Mouse (Mus musculus) left cerebral cortex, adult 8-10 months (tissue): Measurements from ENCODE around the gene Timm17a. TPM values are rescaled to one million over a fixed set of nuclear protein-coding genes. Genes with fewer than 3 reads are reported as not detected.

Source experiments
- DNase-seq, 2 experiments: peaks; one replicate each; pipeline ENCODE4 v3.0.0; 2022; ENCODE audit warnings: low spot score in 2 of 2
- total RNA-seq, 4 experiments: library from RNA; stranded (reverse); gene quantifications; 2 replicates each; pipeline ENCODE4 v1.2.4; 2022

The Timm17a gene
- total RNA-seq, result 100 to 1,000 TPM; 171 to 192 (median 176) TPM

DNA sequence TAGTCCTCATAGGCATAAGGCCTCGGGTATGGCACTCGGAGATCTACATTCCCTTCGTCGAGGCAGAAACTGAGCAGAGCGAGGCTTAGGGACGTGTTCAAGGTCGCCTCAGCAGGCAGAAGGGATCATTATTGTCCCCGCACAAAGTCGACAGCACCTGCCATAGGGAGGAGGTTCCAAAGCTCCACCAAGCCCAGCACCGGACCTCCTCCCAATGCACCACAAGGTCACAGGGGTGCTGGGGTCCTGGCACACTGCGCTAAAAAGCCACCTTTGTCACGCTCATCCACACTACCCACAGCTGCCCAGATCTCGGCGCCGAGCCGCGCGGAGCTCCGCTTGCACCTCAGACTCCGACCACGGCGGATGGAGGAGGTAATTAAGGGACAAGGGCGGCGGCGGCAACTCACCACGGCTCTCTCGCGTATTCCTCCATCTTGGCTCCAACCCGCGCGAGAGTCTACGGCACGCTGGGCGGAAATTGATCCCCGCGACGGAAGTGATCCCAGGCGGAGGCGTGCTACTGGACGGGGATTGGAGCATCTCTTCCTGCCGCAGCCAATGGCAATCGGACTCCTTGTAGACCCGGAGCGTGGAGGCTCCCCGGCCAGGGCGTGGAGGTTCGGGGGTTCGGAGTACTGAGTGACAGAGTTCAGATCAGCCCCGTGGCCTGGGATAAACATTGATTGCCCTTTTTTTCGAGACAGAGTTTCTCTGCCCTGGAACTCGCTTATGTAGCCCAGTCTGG is at the start of gene Timm17a:
TSS of gene Timm17a (minus strand) at position 495 of the 748 bp plus-strand sequence.
- DNase-seq, result peak; percentile 88 to 91

GRCm38 (mm10) chr1:135362115-135362514 is 48.5 kb upstream of the Timm17a start:
- no peak for DNase-seq

DNA sequence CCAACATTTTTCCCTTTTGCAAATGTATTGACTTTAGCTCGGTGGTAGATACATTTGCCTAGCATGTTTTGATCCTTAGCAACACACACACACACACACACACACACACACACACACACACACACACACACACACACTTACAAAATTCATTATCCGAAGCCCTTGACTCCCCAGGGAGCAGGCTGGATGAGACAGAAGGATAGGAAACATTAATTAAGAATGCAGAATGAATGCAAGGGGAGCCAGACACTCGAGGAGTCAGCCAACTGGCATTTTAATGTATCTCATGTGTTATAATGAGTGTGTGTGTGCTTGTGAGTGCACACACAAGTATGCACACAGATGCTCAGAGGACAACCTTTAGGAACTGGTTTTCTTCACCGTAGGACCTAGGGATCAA is 47.9 kb upstream of the Timm17a start:
- no peak for DNase-seq

- DNase-seq, result no peak
Observed at GRCm38 (mm10) chr1:135359071-135359470, 45.5 kb upstream of the Timm17a start.

- no peak for DNase-seq
Observed at GRCm38 (mm10) chr1:135351953-135352352, 38.4 kb upstream of the Timm17a start.

- peak in 1 of 2 experiments; percentile 61 for DNase-seq
Observed at GRCm38 (mm10) chr1:135347498-135348169, 34.1 kb upstream of the Timm17a start.

- no peak for DNase-seq
Observed at GRCm38 (mm10) chr1:135346891-135347290, 33.3 kb upstream of the Timm17a start.

GRCm38 (mm10) chr1:135344026-135344425 is 30.4 kb upstream of the Timm17a start:
- no peak for DNase-seq

DNA sequence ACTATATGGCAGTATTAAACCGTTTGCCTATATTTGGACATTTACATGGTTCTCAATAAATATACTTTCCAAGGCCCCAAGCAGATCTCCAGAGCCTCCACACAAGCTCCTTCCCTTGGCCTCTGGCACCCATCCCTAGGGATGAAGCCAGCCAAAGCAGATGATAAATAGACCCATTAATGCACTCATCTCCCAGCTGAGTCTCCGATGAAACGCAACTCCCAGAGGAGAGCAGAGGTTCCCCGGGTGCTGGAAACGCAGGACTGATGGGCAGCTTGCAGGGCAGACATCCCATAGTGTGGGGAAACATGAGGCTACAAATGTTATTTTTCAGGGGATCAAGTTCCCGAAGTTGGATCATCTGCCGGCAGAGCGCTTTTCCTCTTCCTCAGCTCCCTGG is 28.4 kb upstream of the Timm17a start:
- no peak for DNase-seq

- DNase-seq, result no peak
Observed at GRCm38 (mm10) chr1:135330578-135330977, 17.0 kb upstream of the Timm17a start.

DNA sequence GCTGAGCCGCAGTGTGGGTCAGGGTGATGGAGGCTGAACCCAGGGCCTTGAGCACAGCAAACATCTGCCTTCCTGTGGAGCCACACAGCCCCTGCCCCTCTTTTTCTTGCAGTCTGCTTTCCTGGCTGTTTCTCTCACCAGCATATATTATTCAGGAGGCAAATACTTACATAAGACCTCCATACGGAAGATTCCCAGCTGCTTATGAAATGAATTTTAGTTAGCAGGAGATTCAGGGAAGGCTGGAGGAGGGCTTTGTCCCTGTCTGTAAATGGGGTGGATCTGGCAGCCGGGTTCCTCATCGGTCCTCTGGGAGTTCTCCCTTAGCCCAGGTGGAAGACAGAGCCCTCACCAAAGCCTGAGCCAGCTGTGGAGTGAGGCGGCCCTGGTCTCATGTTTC is 14.8 kb upstream of the Timm17a start:
- no peak for DNase-seq

DNA sequence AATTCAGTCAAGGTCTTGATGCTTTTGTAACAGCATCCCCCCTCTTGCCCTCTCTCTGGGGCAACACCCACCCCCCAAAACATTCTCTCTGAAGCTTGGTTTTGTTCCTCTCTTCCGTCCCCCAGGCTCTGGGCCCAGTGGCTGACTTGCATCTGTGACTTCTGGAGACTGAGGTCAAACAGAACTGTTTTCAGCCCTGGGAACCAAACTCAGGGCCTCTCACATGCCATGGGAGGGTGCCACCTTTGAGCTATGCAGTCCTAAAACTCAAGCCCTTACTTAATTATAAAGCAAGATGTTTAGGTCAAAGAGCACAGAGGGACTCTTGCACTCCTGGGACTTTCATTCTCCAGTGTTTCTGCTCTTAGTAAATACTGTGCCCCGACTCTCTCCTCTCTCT is 12.4 kb upstream of the Timm17a start:
- no peak for DNase-seq

- no peak for DNase-seq
Observed at GRCm38 (mm10) chr1:135324571-135324970, 11.0 kb upstream of the Timm17a start, which contains the start of gene Lmod1. Gene Lmod1, plus strand, starts transcription at chr1:135324807.

DNA sequence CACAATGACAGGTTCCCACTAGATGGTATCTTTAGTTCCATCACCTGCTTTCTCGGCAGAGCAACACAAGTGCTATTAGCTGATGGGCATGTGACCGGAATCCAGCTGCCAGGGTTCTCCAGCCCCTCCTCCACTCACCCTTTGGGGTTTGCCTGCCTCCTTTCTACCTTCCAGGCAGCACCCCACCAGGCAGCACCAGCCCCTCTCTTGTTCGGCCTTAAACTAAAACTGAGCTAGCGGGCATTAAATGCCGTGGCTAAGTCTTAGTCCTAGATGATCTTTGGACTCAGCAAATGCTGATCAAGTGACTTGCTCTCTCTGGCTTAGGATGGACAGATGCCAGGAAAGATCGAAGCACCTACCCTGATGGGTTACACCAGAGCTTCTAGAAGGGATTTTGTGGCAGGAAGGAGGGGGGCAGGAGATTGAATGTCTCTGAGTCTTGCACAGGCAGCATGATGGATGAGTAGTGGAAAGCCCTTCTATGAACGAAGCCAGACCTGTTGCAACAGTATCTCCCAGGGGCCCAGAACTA is 9.9 kb upstream of the Timm17a start:
- DNase-seq, result no peak

DNA sequence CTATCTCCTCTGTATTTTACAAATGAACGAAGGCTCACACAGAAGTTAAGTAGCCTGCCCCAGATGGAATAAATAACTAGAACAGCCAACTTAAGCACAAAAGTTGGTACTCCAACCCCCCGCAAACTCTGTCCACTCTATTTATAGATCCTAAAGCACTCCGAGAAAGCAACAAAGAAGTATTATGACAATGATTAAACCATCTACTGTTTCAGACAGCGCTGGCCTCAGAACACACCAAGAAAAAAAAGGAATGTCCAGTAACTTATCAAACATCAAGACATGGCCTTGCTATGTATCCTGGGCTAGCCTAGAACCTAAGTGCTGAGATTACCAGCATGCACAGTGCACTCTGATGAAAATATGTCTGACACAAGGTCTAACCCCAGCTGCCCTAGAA is 1.4 kb downstream of the Timm17a start:
- no peak for DNase-seq

DNA sequence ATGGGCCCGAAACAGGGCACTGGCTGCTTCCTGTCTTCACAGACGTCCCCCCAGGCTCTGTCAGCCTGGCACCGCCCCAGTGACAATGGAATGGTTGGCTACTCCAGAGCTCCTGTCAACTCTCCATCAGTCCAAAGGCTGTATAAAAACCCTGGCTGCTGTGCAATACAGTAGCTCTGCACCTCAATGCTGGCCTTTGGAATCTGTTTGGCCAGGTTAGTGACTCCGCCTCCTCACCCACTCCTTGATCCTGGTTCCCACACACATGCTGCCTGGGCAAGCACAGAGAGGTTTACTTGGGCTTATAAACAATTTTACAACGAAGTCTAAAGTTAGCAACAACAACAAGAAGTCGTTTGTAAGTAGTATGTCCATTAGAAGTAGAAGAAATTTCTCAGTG is 2.2 kb downstream of the Timm17a start:
- DNase-seq, result no peak

GRCm38 (mm10) chr1:135290908-135291307 is 22.7 kb downstream of the Timm17a start:
- no peak for DNase-seq

GRCm38 (mm10) chr1:135286311-135286710 is 27.3 kb downstream of the Timm17a start:
- no peak for DNase-seq

GRCm38 (mm10) chr1:135283826-135284291 is 29.7 kb downstream of the Timm17a start, which contains the start of gene Rnpep:
Gene Rnpep, minus strand, starts transcription at chr1:135284084.
- DNase-seq, result peak; percentile 54 to 67

DNA sequence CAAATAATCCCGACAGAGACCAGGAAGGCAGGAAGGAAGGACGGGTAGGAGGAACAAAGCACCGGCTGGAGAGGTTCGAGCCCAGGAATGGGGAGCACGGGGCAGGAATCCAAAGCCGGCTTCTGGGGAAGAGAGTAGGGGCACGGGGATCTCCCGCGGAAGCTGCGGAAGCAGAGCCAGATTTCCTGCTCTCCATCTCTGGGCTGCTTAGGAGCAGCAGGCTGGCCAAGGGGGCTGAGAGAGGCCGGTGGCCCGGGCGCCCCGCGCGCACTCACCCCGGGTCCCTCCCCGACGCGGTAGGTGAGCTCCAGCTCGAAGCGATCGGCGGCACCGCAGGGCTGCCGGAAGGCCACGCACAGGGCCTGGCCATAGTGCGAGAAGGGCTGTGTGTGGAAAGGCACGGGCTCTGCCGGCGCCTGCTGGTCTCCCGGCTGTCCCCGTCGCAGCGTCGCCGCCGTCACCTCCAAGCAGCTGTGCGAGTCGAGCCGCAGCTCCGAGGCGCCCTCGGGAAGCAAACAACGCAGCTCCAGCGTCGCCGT is 30.2 kb downstream of the Timm17a start:
- DNase-seq, result peak in 1 of 2 experiments; percentile 24

- no peak for DNase-seq
Observed at GRCm38 (mm10) chr1:135282536-135283286, 30.9 kb downstream of the Timm17a start.
